Mouse (Mus musculus) kidney, adult 2 months (tissue): Measurements from ENCODE around the gene Inhbe. TPM values are rescaled to one million over a fixed set of nuclear protein-coding genes. Genes with fewer than 3 reads are reported as not detected.
"Not testable (repeated sequence)": the region's sequence is repeated elsewhere in the genome, so short reads cannot be mapped to it uniquely, and the experiment has no call there.

Source experiments
- DNase-seq: peaks from one replicate; pipeline ENCODE4 v3.0.0; 2021
- H3K27ac ChIP-seq: fragments of 200-500 bp; 2 replicates; pipeline ENCODE4 v1.5.1; 2012; ENCODE audit warnings: low read depth, low read length, control low read depth, inconsistent platforms; ENCODE audit not compliant: insufficient read depth
- H3K27me3 ChIP-seq: fragments of 200-500 bp; replicated peaks from 2 replicates; pipeline ENCODE4 v1.6.1; 2012; ENCODE audit warnings: mild to moderate bottlenecking, moderate library complexity, low read length, inconsistent platforms; ENCODE audit not compliant: control insufficient read depth, insufficient read depth
- H3K36me3 ChIP-seq: fragments of 200-500 bp; 2 replicates; pipeline ENCODE4 v1.6.1; 2012; ENCODE audit warnings: mild to moderate bottlenecking, moderate library complexity, low read length, inconsistent platforms; ENCODE audit not compliant: control insufficient read depth, insufficient read depth
- H3K4me1 ChIP-seq: fragments of 200-500 bp; 2 replicates; pipeline ENCODE4 v1.6.1; 2011; ENCODE audit warnings: low read length; ENCODE audit not compliant: control insufficient read depth, insufficient read depth
- H3K4me3 ChIP-seq: fragments of 200-500 bp; 2 replicates; pipeline ENCODE4 v1.5.1; 2011; ENCODE audit warnings: mild to moderate bottlenecking, low read depth, low read length, control low read depth; ENCODE audit not compliant: insufficient read depth
- CTCF ChIP-seq: fragments of 200-500 bp; conservative IDR thresholded peaks from 2 replicates; pipeline ENCODE4 v1.5.1; 2011; ENCODE audit warnings: low read depth, mild to moderate bottlenecking, control low read depth, low read length, moderate library complexity, mixed read lengths; ENCODE audit not compliant: insufficient read depth, insufficient read length
- POLR2A ChIP-seq: fragments of 200-500 bp; IDR thresholded peaks from one replicate; pipeline ENCODE4 v1.6.1; 2011; ENCODE audit warnings: low read depth, low read length, control low read depth
- WGBS: fragments of 180-500 bp; shearing (Covaris S2); methylation state at CpG from one replicate; pipeline ENCODE4 v1.1.7; 2018; 5-methylcytosine and 5-hydroxymethylcytosine counted together
- polyA plus RNA-seq: library from polyadenylated mRNA; depleted of rRNA; stranded (reverse); fragments of >200 nt; gene quantifications from 2 replicates; pipeline ENCODE4 v1.2.3, GENCODE M21; 2012

The Inhbe gene
- polyA plus RNA-seq, 1 experiment = not detected

- 66% methylated on average over 4 of the region's 4 CpGs for WGBS
- no peaks in the 10 kb centered on the region for H3K36me3 ChIP-seq
- peaks cover 2% of the 10 kb centered on the region; the same call in 1 of the 2 replicates for H3K27me3 ChIP-seq
- no peaks in the 10 kb centered on the region for H3K4me1 ChIP-seq
- TF ChIP-seq CTCF (no peak), POLR2A (no peak)
- H3K27ac ChIP-seq = no peak overlapping the region
- no peak overlapping the region for H3K4me3 ChIP-seq
- DNase-seq = no peak
Observed at GRCm38 (mm10) chr10:127322669-127323068, 31.5 kb downstream of the Inhbe start.

GRCm38 (mm10) chr10:127322178-127322577, 32.0 kb downstream of the Inhbe start:
- H3K27me3 ChIP-seq = peaks cover 2% of the 10 kb centered on the region; the same call in 1 of the 2 replicates
- H3K4me3 ChIP-seq = no peak overlapping the region
- TF ChIP-seq POLR2A = no peak
- TF ChIP-seq CTCF = no peak
- no peak for DNase-seq
- no peaks in the 10 kb centered on the region for H3K36me3 ChIP-seq
- 72% methylated on average over 13 of the region's 13 CpGs for WGBS
- no peaks in the 10 kb centered on the region for H3K4me1 ChIP-seq
- H3K27ac ChIP-seq = no peak overlapping the region

GRCm38 (mm10) chr10:127321621-127322020, 32.6 kb downstream of the Inhbe start, which contains the start of gene Arhgap9:
TSS of gene Arhgap9 (plus strand) at chr10:127321964.
- WGBS = 76% methylated on average over 3 of the region's 3 CpGs
- H3K27ac ChIP-seq = no peak within 1 kb of the TSS
- DNase-seq = no peak
- H3K4me3 ChIP-seq = no peak within 1 kb of the TSS
- H3K4me1 ChIP-seq = no peaks in the 10 kb centered on the region
- no peak for TF ChIP-seq POLR2A
- no peak for TF ChIP-seq CTCF
- peaks cover under 1% of the 10 kb centered on the region; the same call in 1 of the 2 replicates for H3K27me3 ChIP-seq
- H3K36me3 ChIP-seq = no peaks in the 10 kb centered on the region

- Histone ChIP-seq H3K27ac (no peak overlapping the region), H3K4me3 (no peak overlapping the region), H3K4me1 (no peaks in the 10 kb centered on the region), H3K36me3 (no peaks in the 10 kb centered on the region), H3K27me3 (no peaks in the 10 kb centered on the region)
- TF ChIP-seq CTCF (no peak), POLR2A (no peak)
- WGBS = 37% methylated on average over 7 of the region's 7 CpGs
- no peak for DNase-seq
Observed at GRCm38 (mm10) chr10:127319969-127320368, 34.2 kb downstream of the Inhbe start.

- TF ChIP-seq POLR2A = no peak
- Histone ChIP-seq H3K27me3 (no peaks in the 10 kb centered on the region), H3K36me3 (no peaks in the 10 kb centered on the region), H3K27ac (no peak overlapping the region), H3K4me3 (no peak overlapping the region), H3K4me1 (no peaks in the 10 kb centered on the region)
- no peak for DNase-seq
- WGBS = 44% methylated on average over 4 of the region's 4 CpGs
Observed at GRCm38 (mm10) chr10:127318009-127318408, 36.2 kb downstream of the Inhbe start.

GRCm38 (mm10) chr10:127317277-127317676, 36.9 kb downstream of the Inhbe start:
- no peaks in the 10 kb centered on the region for H3K4me1 ChIP-seq
- 96% methylated on average over 2 of the region's 2 CpGs for WGBS
- H3K4me3 ChIP-seq = no peak overlapping the region
- TF ChIP-seq POLR2A = no peak
- no peak for TF ChIP-seq CTCF
- DNase-seq = no peak
- H3K36me3 ChIP-seq = no peaks in the 10 kb centered on the region
- H3K27me3 ChIP-seq = no peaks in the 10 kb centered on the region
- H3K27ac ChIP-seq = no peak overlapping the region

GRCm38 (mm10) chr10:127314950-127315349, 39.3 kb downstream of the Inhbe start:
- DNase-seq, H3K4me3 ChIP-seq, H3K27ac ChIP-seq, H3K4me1 ChIP-seq, H3K36me3 ChIP-seq, H3K27me3 ChIP-seq: not testable (repeated sequence)
- 77% methylated on average over 1 of the region's 1 CpGs for WGBS

GRCm38 (mm10) chr10:127313516-127313915, 40.7 kb downstream of the Inhbe start:
- not testable (repeated sequence) for H3K27me3 ChIP-seq, DNase-seq, H3K4me3 ChIP-seq, H3K27ac ChIP-seq, H3K36me3 ChIP-seq, H3K4me1 ChIP-seq
- 92% methylated on average over 5 of the region's 5 CpGs for WGBS
